Mouse (Mus musculus): Measurements from ENCODE around the gene Slc11a1. TPM values are rescaled to one million over a fixed set of nuclear protein-coding genes. Genes with fewer than 3 reads are reported as not detected.

The Slc11a1 gene
- total RNA-seq, 2 experiments from 2014 or later = 3.4 to 4.3 TPM

GRCm38 (mm10) chr1:74384525-74384924 is 9.5 kb downstream of the Slc11a1 start:
- DNase-seq (ENCODE audit: low spot score in 2 of 2) = no peak
- intact Hi-C loops (cut with DNase I) = no loop called here

- intact Hi-C loops (cut with DNase I) = no loop called here
- DNase-seq (ENCODE audit: low spot score in 2 of 2) = no peak
Observed at GRCm38 (mm10) chr1:74385064-74385463, 10.1 kb downstream of the Slc11a1 start.

GRCm38 (mm10) chr1:74385531-74385930 is 10.5 kb downstream of the Slc11a1 start:
- DNase-seq (ENCODE audit: low spot score in 2 of 2) = no peak
- intact Hi-C loops (cut with DNase I) = no loop called here

GRCm38 (mm10) chr1:74386363-74386713 is 11.3 kb downstream of the Slc11a1 start:
- no peak for DNase-seq (ENCODE audit: low spot score in 2 of 2)
- intact Hi-C loops (cut with DNase I) = no loop called here

- peak; percentile 91 to 92 for DNase-seq (ENCODE audit: low spot score in 2 of 2)
- intact Hi-C loops (cut with DNase I) = loop anchor here (1.0 kb wide), 1 partner anchor 74 kb away; no protein-coding TSS in a partner anchor
Observed at GRCm38 (mm10) chr1:74386714-74387385, 11.9 kb downstream of the Slc11a1 start.

- intact Hi-C loops (cut with DNase I) = loop anchor here (1.0 kb wide), 1 partner anchor 74 kb away; no protein-coding TSS in a partner anchor
- no peak for DNase-seq (ENCODE audit: low spot score in 2 of 2)
Observed at GRCm38 (mm10) chr1:74387386-74387988, 12.5 kb downstream of the Slc11a1 start.

- DNase-seq (ENCODE audit: low spot score in 2 of 2) = no peak
- intact Hi-C loops (cut with DNase I) = no loop called here
Observed at GRCm38 (mm10) chr1:74388398-74388920, 13.5 kb downstream of the Slc11a1 start.

GRCm38 (mm10) chr1:74389831-74390286 is 14.9 kb downstream of the Slc11a1 start:
- intact Hi-C loops (cut with DNase I) = loop anchor here (5.0 kb wide), 1 partner anchor 62 kb away; no protein-coding TSS in a partner anchor
- no peak for DNase-seq (ENCODE audit: low spot score in 2 of 2)

GRCm38 (mm10) chr1:74390287-74390906 is 15.4 kb downstream of the Slc11a1 start:
- peak in 1 of 2 experiments; percentile 39 for DNase-seq (ENCODE audit: low spot score in 2 of 2)

GRCm38 (mm10) chr1:74390924-74391748 is 16.1 kb downstream of the Slc11a1 start, which contains the start of gene Ctdsp1:
Ctdsp1 (plus strand) TSS chr1:74391509.
- DNase-seq (ENCODE audit: low spot score in 2 of 2) = peak; percentile 95 to 97
- intact Hi-C loops (cut with DNase I) = loop anchor here (5.0 kb wide), 1 partner anchor 61 kb away; no protein-coding TSS in a partner anchor

More at GRCm38 (mm10) chr1:74390287-74390906, 15.4 kb downstream of the Slc11a1 start:
- intact Hi-C loops (cut with DNase I) = loop anchor here (5.0 kb wide), 1 partner anchor 62 kb away; no protein-coding TSS in a partner anchor

GRCm38 (mm10) chr1:74391844-74392441 is 16.9 kb downstream of the Slc11a1 start:
- intact Hi-C loops (cut with DNase I) = loop anchor here (5.0 kb wide), 1 partner anchor 60 kb away; no protein-coding TSS in a partner anchor
- peak in 1 of 2 experiments; percentile 25 for DNase-seq (ENCODE audit: low spot score in 2 of 2)

GRCm38 (mm10) chr1:74392446-74392994 is 17.5 kb downstream of the Slc11a1 start:
- intact Hi-C loops (cut with DNase I) = loop anchor here (5.0 kb wide), 1 partner anchor 60 kb away; no protein-coding TSS in a partner anchor

GRCm38 (mm10) chr1:74393010-74393409 is 18.0 kb downstream of the Slc11a1 start:
- intact Hi-C loops (cut with DNase I) = loop anchor here (5.0 kb wide), 1 partner anchor 59 kb away; no protein-coding TSS in a partner anchor
- DNase-seq (ENCODE audit: low spot score in 2 of 2) = no peak

More at GRCm38 (mm10) chr1:74392446-74392994, 17.5 kb downstream of the Slc11a1 start:
- no peak for DNase-seq (ENCODE audit: low spot score in 2 of 2)

GRCm38 (mm10) chr1:74393697-74394096 is 18.7 kb downstream of the Slc11a1 start:
- no peak for DNase-seq (ENCODE audit: low spot score in 2 of 2)
- intact Hi-C loops (cut with DNase I) = loop anchor here (5.0 kb wide), 1 partner anchor 59 kb away; no protein-coding TSS in a partner anchor

GRCm38 (mm10) chr1:74394311-74394710 is 19.3 kb downstream of the Slc11a1 start:
- no peak for DNase-seq (ENCODE audit: low spot score in 2 of 2)
- intact Hi-C loops (cut with DNase I) = loop anchor here (5.0 kb wide), 1 partner anchor 58 kb away; no protein-coding TSS in a partner anchor

- intact Hi-C loops (cut with DNase I) = loop anchor here (5.0 kb wide), 1 partner anchor 57 kb away; no protein-coding TSS in a partner anchor
Observed at GRCm38 (mm10) chr1:74394858-74395257, 19.9 kb downstream of the Slc11a1 start.

GRCm38 (mm10) chr1:74395290-74395689 is 20.3 kb downstream of the Slc11a1 start:
- intact Hi-C loops (cut with DNase I) = no loop called here

More at GRCm38 (mm10) chr1:74394858-74395257, 19.9 kb downstream of the Slc11a1 start:
- DNase-seq (ENCODE audit: low spot score in 2 of 2) = no peak

More at GRCm38 (mm10) chr1:74395290-74395689, 20.3 kb downstream of the Slc11a1 start:
- DNase-seq (ENCODE audit: low spot score in 2 of 2) = no peak

Measured in left cerebral cortex, postnatal 14 days (tissue).